Mouse (Mus musculus) lung, adult 2 months (tissue): ENCODE measurements around the gene Hcfc2. TPM values are rescaled to one million over a fixed set of nuclear protein-coding genes. Genes with fewer than 3 reads are reported as not detected.

Experiments used
- DNase-seq: peaks from one replicate; pipeline ENCODE4 v3.0.0; 2022
- H3K4me1 ChIP-seq: fragments of 200-500 bp; 2 replicates; pipeline ENCODE4 v1.6.1; 2011; ENCODE audit warnings: low read length; ENCODE audit not compliant: control insufficient read depth, insufficient read depth
- H3K4me3 ChIP-seq: fragments of 200-500 bp; replicated peaks from 2 replicates; pipeline ENCODE3; 2011; ENCODE audit warnings: low read depth, mild to moderate bottlenecking, control low read depth, low read length; ENCODE audit errors: extremely low read depth
- CTCF ChIP-seq: fragments of 200-500 bp; IDR thresholded peaks from 2 replicates; pipeline ENCODE4 v1.5.1; 2011; ENCODE audit warnings: mild to moderate bottlenecking, low read length, control low read depth; ENCODE audit not compliant: insufficient read depth
- POLR2A ChIP-seq: fragments of 200-500 bp; IDR thresholded peaks from 2 replicates; pipeline ENCODE4 v1.6.1; 2011; ENCODE audit warnings: low read depth, mild to moderate bottlenecking, control low read depth, low read length, borderline replicate concordance; ENCODE audit errors: extremely low read depth
- WGBS: fragments of 180-500 bp; shearing (Covaris S2); methylation state at CpG from one replicate; pipeline ENCODE4 v1.1.7; 2018; 5-methylcytosine and 5-hydroxymethylcytosine counted together
- polyA plus RNA-seq: library from polyadenylated mRNA; depleted of rRNA; stranded (reverse); fragments of >200 nt; gene quantifications from 2 replicates; pipeline ENCODE4 v1.2.3, GENCODE M21; 2012

The Hcfc2 gene
- polyA plus RNA-seq, 1 experiment: 9.3 TPM

GRCm38 (mm10) chr10:82752921-82753320 is 57.0 kb downstream of the Hcfc2 start:
- no peak overlapping the region for H3K4me3 ChIP-seq
- 68% methylated on average over 3 of the region's 3 CpGs for WGBS
- H3K4me1 ChIP-seq: no peaks in the 10 kb centered on the region; the same call in 1 of the 2 replicates
- TF ChIP-seq CTCF: no peak
- no peak for TF ChIP-seq POLR2A
- DNase-seq: no peak

GRCm38 (mm10) chr10:82754642-82755041 is 58.7 kb downstream of the Hcfc2 start:
- TF ChIP-seq CTCF (no peak), POLR2A (no peak)
- Histone ChIP-seq H3K4me1 (peaks cover 4% of the 10 kb centered on the region; the same call in 1 of the 2 replicates), H3K4me3 (no peak overlapping the region)
- no peak for DNase-seq
- WGBS: 92% methylated on average over 1 of the region's 1 CpGs

- TF ChIP-seq CTCF: no peak
- TF ChIP-seq POLR2A: no peak
- DNase-seq: no peak
- WGBS: 93% methylated on average over 11 of the region's 11 CpGs
- Histone ChIP-seq H3K4me3 (no peak overlapping the region), H3K4me1 (peaks cover 4% of the 10 kb centered on the region; the same call in 1 of the 2 replicates)
Observed at GRCm38 (mm10) chr10:82755213-82755890, 59.4 kb downstream of the Hcfc2 start.

GRCm38 (mm10) chr10:82756466-82756865 is 60.5 kb downstream of the Hcfc2 start:
- 96% methylated on average over 9 of the region's 9 CpGs for WGBS
- H3K4me1 ChIP-seq: peaks cover 4% of the 10 kb centered on the region; the same call in 1 of the 2 replicates
- no peak for DNase-seq
- H3K4me3 ChIP-seq: no peak overlapping the region
- TF ChIP-seq POLR2A (no peak), CTCF (no peak)

- Histone ChIP-seq H3K4me1 (peaks cover 4% of the 10 kb centered on the region), H3K4me3 (no peak overlapping the region)
- no peak for DNase-seq
- TF ChIP-seq CTCF (no peak), POLR2A (no peak)
- 72% methylated on average over 9 of the region's 9 CpGs for WGBS
Observed at GRCm38 (mm10) chr10:82757341-82757740, 61.4 kb downstream of the Hcfc2 start.

GRCm38 (mm10) chr10:82758368-82758767 is 62.4 kb downstream of the Hcfc2 start:
- no peak for DNase-seq
- no peak overlapping the region for H3K4me3 ChIP-seq
- no peak for TF ChIP-seq POLR2A
- TF ChIP-seq CTCF: no peak
- WGBS: 84% methylated on average over 6 of the region's 6 CpGs
- peaks cover 4% of the 10 kb centered on the region for H3K4me1 ChIP-seq

GRCm38 (mm10) chr10:82758878-82759277 is 62.9 kb downstream of the Hcfc2 start:
- 86% methylated on average over 3 of the region's 3 CpGs for whole genome bisulfite sequencing
- DNase-seq: no peak
- H3K4me3 ChIP-seq: no peak overlapping the region
- peaks cover 4% of the 10 kb centered on the region for H3K4me1 ChIP-seq
- no peak for TF ChIP-seq POLR2A
- TF ChIP-seq CTCF: no peak

GRCm38 (mm10) chr10:82759706-82760105 is 63.7 kb downstream of the Hcfc2 start:
- Histone ChIP-seq H3K4me1 (peaks cover 4% of the 10 kb centered on the region), H3K4me3 (no peak overlapping the region)
- TF ChIP-seq CTCF (no peak), POLR2A (no peak)
- 95% methylated on average over 5 of the region's 5 CpGs for WGBS
- no peak for DNase-seq

GRCm38 (mm10) chr10:82761037-82761811 is 65.3 kb downstream of the Hcfc2 start:
- TF ChIP-seq CTCF: no peak
- TF ChIP-seq POLR2A: no peak
- DNase-seq: no peak
- Histone ChIP-seq H3K4me1 (peaks cover 4% of the 10 kb centered on the region), H3K4me3 (no peak overlapping the region)
- WGBS: 54% methylated on average over 9 of the region's 9 CpGs
